Comparison of ENCODE assay signal across 8 mouse cellular contexts in genomic region chr17:48410299-48410785, GRCm38 (mm10). TPM values are rescaled to one million over a fixed set of nuclear protein-coding genes. Genes with fewer than 3 reads are reported as not detected.
A peak's percentile ranks its signal among the peaks of the same experiment; 100 is the strongest.
DNase-seq lines count a peak whose midpoint lies in the region; ATAC-seq and TF ChIP-seq lines count a peak whose summit lies in the region.

No protein-coding gene starts in this region.

- TF ChIP-seq CTCF in layer of hippocampus, adult 2 months (conservative IDR thresholded peaks at IDR 0.05), result no peak

- WGBS in hindbrain, embryonic 12.5 days, result under 1% methylated on average over 13 of the region's 13 CpGs

- peaks cover 14% of the 10 kb centered on the region for H3K36me3 ChIP-seq in hindbrain, embryonic 12.5 days

- peak overlapping the region; percentile 67 for H3K4me2 ChIP-seq in hindbrain, embryonic 12.5 days (replicated peaks)

- H3K9ac ChIP-seq in hindbrain, embryonic 12.5 days, result peak overlapping the region; percentile 79

- DNase-seq in layer of hippocampus, adult 2 months (ENCODE audit: low spot score in 2 of 2), result no peak
- no peak for DNase-seq in layer of hippocampus, postnatal 10 days (ENCODE audit: low spot score in 2 of 2)
- DNase-seq in mesoderm, embryonic 11.5 days (ENCODE audit: low read depth, low spot score), result peak; percentile 50
- DNase-seq in spleen, postnatal 4 days (ENCODE audit: low spot score in 2 of 2), result no peak
- DNase-seq in frontal cortex, postnatal 14 days (ENCODE audit: low spot score in 2 of 2), result no peak
- DNase-seq in B cell, adult 2 months, result no peak

- peak; percentile 33 for ATAC-seq in hindbrain, embryonic 12.5 days (ENCODE audit: low FRiP score)

- no peaks in the 10 kb centered on the region for H3K27me3 ChIP-seq in hindbrain, embryonic 12.5 days

- H3K9me3 ChIP-seq in hindbrain, embryonic 12.5 days (replicated peaks), result no peaks in the 10 kb centered on the region

- H3K4me1 ChIP-seq in brown adipose tissue, adult 24 weeks (ENCODE audit: control insufficient read depth, insufficient read depth, insufficient read length, low read length), result peaks cover 2% of the 10 kb centered on the region; the same call in 1 of the 2 replicates
- peaks cover 27% of the 10 kb centered on the region for H3K4me1 ChIP-seq in hindbrain, embryonic 12.5 days

- peak overlapping the region; percentile 92 for H3K4me3 ChIP-seq in layer of hippocampus, adult 2 months
- H3K4me3 ChIP-seq in brown adipose tissue, adult 24 weeks (ENCODE audit: insufficient read depth, low read depth, low read length), result peak overlapping the region; percentile 78
- peak overlapping the region; percentile 77 for H3K4me3 ChIP-seq in hindbrain, embryonic 12.5 days

- peak overlapping the region; percentile 94 for H3K27ac ChIP-seq in layer of hippocampus, adult 2 months
- H3K27ac ChIP-seq in brown adipose tissue, adult 24 weeks (replicated peaks; ENCODE audit: low read depth, low read length), result peak overlapping the region; percentile 94
- peak overlapping the region; percentile 99 for H3K27ac ChIP-seq in hindbrain, embryonic 12.5 days

RNA-seq across cellular contexts. Expression of gene Oard1, which starts 0.5 kb away (rescaled TPM):
- total RNA-seq in layer of hippocampus, adult 2 months (2021), result 10 to 100 TPM; 11.1 to 15.1 TPM
- 10 to 100 TPM; 11.9 to 16.2 TPM for total RNA-seq in layer of hippocampus, postnatal 10 days (2021)
- 34.0 and 34.6 TPM in 2 replicates for polyA plus RNA-seq in brown adipose tissue, adult 24 weeks (2012; ENCODE audit: insufficient read depth, insufficient read length, missing spikeins)
- polyA plus RNA-seq in hindbrain, embryonic 12.5 days (2016; fragmentation: Nextera tagmentation; extraction: Ambion mirVana), result 52.4 and 61.5 TPM in 2 replicates

RNA-seq across cellular contexts. Expression of gene Nfya, which starts 0.6 kb away (rescaled TPM):
- 10 to 100 TPM; 21.4 to 26.7 TPM for total RNA-seq in layer of hippocampus, adult 2 months (2021)
- 10 to 100 TPM; 33.5 to 38.1 TPM for total RNA-seq in layer of hippocampus, postnatal 10 days (2021)
- 6.3 and 10.9 TPM in 2 replicates for polyA plus RNA-seq in brown adipose tissue, adult 24 weeks (2012; ENCODE audit: insufficient read depth, insufficient read length, missing spikeins)
- polyA plus RNA-seq in hindbrain, embryonic 12.5 days (2016; fragmentation: Nextera tagmentation; extraction: Ambion mirVana), result 16.7 and 18.6 TPM in 2 replicates

RNA-seq across cellular contexts. Expression of gene Apobec2, which starts 22.4 kb away (rescaled TPM):
- total RNA-seq in layer of hippocampus, adult 2 months (2021), result under 1 TPM in 1 of 2 experiments, not detected in 1; 0.33 TPM
- total RNA-seq in layer of hippocampus, postnatal 10 days (2021), result under 1 TPM in 1 of 2 experiments, not detected in 1; 0.47 TPM
- 11.2 and 20.3 TPM in 2 replicates for polyA plus RNA-seq in brown adipose tissue, adult 24 weeks (2012; ENCODE audit: insufficient read depth, insufficient read length, missing spikeins)
- 2.1 and 5.3 TPM in 2 replicates for polyA plus RNA-seq in hindbrain, embryonic 12.5 days (2016; fragmentation: Nextera tagmentation; extraction: Ambion mirVana)

RNA-seq across cellular contexts. Expression of gene Tspo2, which starts 41.0 kb away (rescaled TPM):
- not detected for total RNA-seq in layer of hippocampus, adult 2 months (2021)
- total RNA-seq in layer of hippocampus, postnatal 10 days (2021), result not detected
- not detected in 2 replicates for polyA plus RNA-seq in brown adipose tissue, adult 24 weeks (2012; ENCODE audit: insufficient read depth, insufficient read length, missing spikeins)
- 1.9 and 2.5 TPM in 2 replicates for polyA plus RNA-seq in hindbrain, embryonic 12.5 days (2016; fragmentation: Nextera tagmentation; extraction: Ambion mirVana)

RNA-seq across cellular contexts. Expression of gene Unc5cl, which starts 44.4 kb away (rescaled TPM):
- under 1 TPM; 0.37 to 0.92 TPM for total RNA-seq in layer of hippocampus, adult 2 months (2021)
- total RNA-seq in layer of hippocampus, postnatal 10 days (2021), result 1 to 10 TPM in 1 of 2 experiments, under 1 TPM in 1; 0.98 to 2.0 TPM
- polyA plus RNA-seq in brown adipose tissue, adult 24 weeks (2012; ENCODE audit: insufficient read depth, insufficient read length, missing spikeins), result not detected in 2 replicates
- 0.26 and 0.49 TPM in 2 replicates for polyA plus RNA-seq in hindbrain, embryonic 12.5 days (2016; fragmentation: Nextera tagmentation; extraction: Ambion mirVana)
